In the genomic region with DNA sequence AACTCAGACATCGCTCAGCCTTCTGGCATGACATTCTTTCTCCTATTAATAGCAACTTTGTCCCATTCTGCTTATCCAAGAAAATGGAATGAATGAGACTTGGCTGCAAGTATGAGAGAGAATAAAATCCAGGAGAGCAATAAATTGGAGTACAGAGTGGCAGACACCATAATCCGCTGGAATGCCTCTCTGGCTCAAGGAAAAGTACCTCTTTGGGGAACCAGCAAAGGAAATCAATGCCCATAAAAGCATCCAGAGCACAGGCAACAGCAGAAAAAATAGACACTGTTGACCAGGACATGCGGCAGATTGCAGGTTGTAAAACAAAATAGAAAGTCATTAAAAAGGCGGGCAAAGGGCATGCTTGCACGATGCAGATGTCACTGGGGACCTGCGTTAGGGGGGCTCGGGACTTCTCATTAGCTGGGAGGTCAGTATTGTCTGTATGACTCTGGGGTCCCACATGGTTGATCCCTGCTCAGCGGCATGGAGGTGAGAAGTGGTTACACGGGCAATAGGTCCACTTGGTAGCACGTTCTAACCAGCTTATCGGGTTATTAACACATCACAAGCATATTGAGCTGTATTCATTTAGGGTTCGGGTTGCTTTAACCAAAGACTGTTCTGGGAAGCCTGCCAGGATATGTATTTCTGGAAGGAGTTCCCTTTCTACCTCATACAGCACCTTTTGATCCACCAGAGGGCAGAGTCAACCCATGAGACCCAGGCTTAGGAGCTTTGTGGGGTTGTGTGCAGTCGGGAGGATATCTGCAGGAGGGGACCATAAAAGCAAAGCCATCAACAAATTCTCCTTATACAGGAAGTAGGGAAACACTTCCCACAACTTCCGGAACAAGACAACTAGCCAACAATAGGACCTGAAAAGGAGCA, we compare ENCODE assay signal across 8 mouse cellular contexts.
DNase-seq lines count a peak whose midpoint lies in the region; ATAC-seq and TF ChIP-seq lines count a peak whose summit lies in the region.

No protein-coding gene starts in this region.

- no peak for TF ChIP-seq EP300 in heart, postnatal 0 days (IDR thresholded peaks at IDR 0.05; ENCODE audit: low read depth)

- TF ChIP-seq CTCF in heart, postnatal 0 days (IDR thresholded peaks at IDR 0.05; ENCODE audit: low read depth): peak; percentile 81

- no peak overlapping the region for H3K4me3 ChIP-seq in heart, postnatal 0 days (ENCODE audit: low read depth, low read length)

- H3K27ac ChIP-seq in heart, postnatal 0 days (ENCODE audit: low read depth): no peak overlapping the region

- DNase-seq in ovary, postnatal 10 days (ENCODE audit: low spot score): peak; percentile 3
- no peak for DNase-seq in ovary, adult 18-20 months (ENCODE audit: low spot score)
- DNase-seq in embryo, embryonic 11 days: peak; percentile 70
- DNase-seq in heart, postnatal 0 days (ENCODE audit: low spot score): peak; percentile 81
- peak; percentile 69 for DNase-seq in kidney, postnatal 10 days
- peak; percentile 26 for DNase-seq in lung, postnatal 36 days
- DNase-seq in telencephalon, adult 2 months (ENCODE audit: low read depth, low spot score): peak; percentile 58
- DNase-seq in urinary bladder, postnatal 10 days (ENCODE audit: low spot score): no peak

- H3K27me3 ChIP-seq in heart, postnatal 0 days (ENCODE audit: control insufficient read depth, insufficient read depth, low read length): no peaks in the 10 kb centered on the region

- peak overlapping the region; percentile 43; the same call in 1 of the 2 replicates for H3K4me2 ChIP-seq in heart, postnatal 0 days (ENCODE audit: low read depth, low read length)

- H3K4me1 ChIP-seq in heart, postnatal 0 days (ENCODE audit: control insufficient read depth, insufficient read depth): peaks cover 19% of the 10 kb centered on the region

- peak; percentile 79; the same call in 1 of the 2 replicates for ATAC-seq in heart, postnatal 0 days (ENCODE audit: insufficient read depth, low read depth)

- H3K36me3 ChIP-seq in heart, postnatal 0 days (replicated peaks; ENCODE audit: control insufficient read depth, insufficient read depth, low read length): no peaks in the 10 kb centered on the region

- no peak overlapping the region for H3K9ac ChIP-seq in heart, postnatal 0 days (replicated peaks; ENCODE audit: low read depth, low read length)

- no peaks in the 10 kb centered on the region for H3K9me3 ChIP-seq in heart, postnatal 0 days (replicated peaks; ENCODE audit: control insufficient read depth, low read length)

- WGBS in heart, postnatal 0 days: 33% methylated on average over 14 of the region's 14 CpGs

Comparison
In these comparisons a context has a peak if more than half of its experiments do, and no peak if none do; other contexts are left out.
1. DNase-seq: peak in ovary, postnatal 10 days (single experiment), embryo, embryonic 11 days (single experiment), heart, postnatal 0 days (single experiment), kidney, postnatal 10 days (single experiment), lung, postnatal 36 days (single experiment) and telencephalon, adult 2 months (single experiment); none in ovary, adult 18-20 months (single experiment) and urinary bladder, postnatal 10 days (single experiment).